Mouse (Mus musculus) hindbrain, embryonic 15.5 days (tissue): ENCODE measurements around the gene Stradb. TPM values are rescaled to one million over a fixed set of nuclear protein-coding genes. Genes with fewer than 3 reads are reported as not detected.
A peak's percentile ranks its signal among the peaks of the same experiment; 100 is the strongest.

Source experiments
- ATAC-seq: fragments of 200-750 bp; cut with Nextera tagmentation; 2 replicates; pipeline ENCODE4 v1.8.0; 2017; ENCODE audit warnings: low read depth, moderate number of reproducible peaks, moderate TSS enrichment; ENCODE audit not compliant: low FRiP score
- H3K27ac ChIP-seq: fragments of 300-500 bp; sonication (generic); replicated peaks from 2 replicates; pipeline ENCODE4 v1.5.1; 2015; ENCODE audit warnings: mild to moderate bottlenecking, inconsistent platforms
- H3K27me3 ChIP-seq: fragments of 300-500 bp; sonication (generic); 2 replicates; pipeline ENCODE4 v1.6.1; 2015; ENCODE audit warnings: control low read depth, inconsistent platforms
- H3K36me3 ChIP-seq: fragments of 300-500 bp; sonication (generic); 2 replicates; pipeline ENCODE4 v1.6.1; 2015; ENCODE audit warnings: control low read depth, inconsistent platforms
- H3K4me1 ChIP-seq: fragments of 300-500 bp; sonication (generic); replicated peaks from 2 replicates; pipeline ENCODE4 v1.6.1; 2015; ENCODE audit warnings: control low read depth, inconsistent platforms
- H3K4me2 ChIP-seq: fragments of 300-500 bp; sonication (generic); 2 replicates; pipeline ENCODE4 v1.6.1; 2015; ENCODE audit warnings: moderate library complexity, mild to moderate bottlenecking, inconsistent platforms
- H3K4me3 ChIP-seq: fragments of 300-500 bp; sonication (generic); 2 replicates; pipeline ENCODE4 v1.5.1; 2015; ENCODE audit warnings: mild to moderate bottlenecking, inconsistent platforms
- H3K9ac ChIP-seq: fragments of 300-500 bp; sonication (generic); 2 replicates; pipeline ENCODE4 v1.6.1; 2015; ENCODE audit warnings: inconsistent platforms
- H3K9me3 ChIP-seq: fragments of 300-500 bp; sonication (generic); 2 replicates; pipeline ENCODE4 v1.6.1; 2016; ENCODE audit warnings: control low read depth, inconsistent platforms
- WGBS: fragments of 180-500 bp; shearing (Covaris S2); methylation state at CpG from one replicate; pipeline ENCODE4 v1.1.7; 2015; 5-methylcytosine and 5-hydroxymethylcytosine counted together
- polyA plus RNA-seq: library from polyadenylated mRNA; unstranded; fragments of >200 nt; fragmentation: Nextera tagmentation; extraction: Ambion mirVana; gene quantifications from 2 replicates; pipeline ENCODE4 v1.2.1, GENCODE M21; 2015

Gene Stradb
- polyA plus RNA-seq, 1 experiment from 2014 or later, result 114 TPM

GRCm38 (mm10) chr1:58962865-58963264, 10.5 kb upstream of the Stradb start:
- Histone ChIP-seq H3K36me3 (no peaks in the 10 kb centered on the region), H3K4me2 (no peak overlapping the region), H3K9ac (no peak overlapping the region), H3K4me1 (peaks cover 13% of the 10 kb centered on the region), H3K27me3 (no peaks in the 10 kb centered on the region), H3K4me3 (no peak overlapping the region), H3K27ac (no peak overlapping the region), H3K9me3 (no peaks in the 10 kb centered on the region)
- ATAC-seq, result no peak

- Histone ChIP-seq H3K9ac (no peak overlapping the region), H3K36me3 (no peaks in the 10 kb centered on the region), H3K4me2 (no peak overlapping the region), H3K9me3 (no peaks in the 10 kb centered on the region), H3K4me1 (peaks cover 34% of the 10 kb centered on the region), H3K4me3 (no peak overlapping the region), H3K27me3 (no peaks in the 10 kb centered on the region), H3K27ac (no peak overlapping the region)
- 57% methylated on average over 4 of the region's 4 CpGs for WGBS
- ATAC-seq, result no peak
Measured at GRCm38 (mm10) chr1:58967534-58967933, 5.8 kb upstream of the Stradb start.

GRCm38 (mm10) chr1:58970054-58970453, 3.3 kb upstream of the Stradb start:
- WGBS, result 84% methylated on average over 5 of the region's 5 CpGs
- ATAC-seq, result no peak
- no peaks in the 10 kb centered on the region for H3K9me3 ChIP-seq

GRCm38 (mm10) chr1:58971097-58971496, 2.2 kb upstream of the Stradb start:
- no peak overlapping the region; the same call in 1 of the 2 replicates for H3K4me2 ChIP-seq
- no peak overlapping the region for H3K27ac ChIP-seq
- H3K4me1 ChIP-seq, result peaks cover 43% of the 10 kb centered on the region
- ATAC-seq, result no peak
- 91% methylated on average over 6 of the region's 6 CpGs for WGBS
- no peaks in the 10 kb centered on the region for H3K36me3 ChIP-seq
- H3K9me3 ChIP-seq, result no peaks in the 10 kb centered on the region
- H3K27me3 ChIP-seq, result no peaks in the 10 kb centered on the region
- H3K4me3 ChIP-seq, result no peak overlapping the region
- H3K9ac ChIP-seq, result no peak overlapping the region

More at GRCm38 (mm10) chr1:58970054-58970453, 3.3 kb upstream of the Stradb start:
- Histone ChIP-seq H3K4me1 (peaks cover 40% of the 10 kb centered on the region), H3K27ac (no peak overlapping the region), H3K36me3 (no peaks in the 10 kb centered on the region), H3K27me3 (no peaks in the 10 kb centered on the region), H3K4me2 (no peak overlapping the region), H3K4me3 (no peak overlapping the region), H3K9ac (no peak overlapping the region)

GRCm38 (mm10) chr1:58972851-58973365, 414 bp upstream of the Stradb start:
- Histone ChIP-seq H3K27me3 (no peaks in the 10 kb centered on the region), H3K9me3 (no peaks in the 10 kb centered on the region), H3K4me3 (peak overlapping the region; percentile 57), H3K4me1 (peaks cover 43% of the 10 kb centered on the region), H3K9ac (peak overlapping the region; percentile 79), H3K4me2 (peak overlapping the region; percentile 60), H3K27ac (peak overlapping the region; percentile 91), H3K36me3 (0 out of 2 replicates have a peak, but pooled peaks cover 5% of the 10 kb centered on the region)
- ATAC-seq, result no peak; the same call in 1 of the 2 replicates
- WGBS, result under 1% methylated on average over 28 of the region's 28 CpGs

GRCm38 (mm10) chr1:58982276-58982675, 9.0 kb downstream of the Stradb start:
- Histone ChIP-seq H3K9me3 (no peaks in the 10 kb centered on the region), H3K4me3 (no peak overlapping the region), H3K9ac (no peak overlapping the region), H3K4me1 (no peaks in the 10 kb centered on the region), H3K27ac (no peak overlapping the region), H3K27me3 (no peaks in the 10 kb centered on the region), H3K4me2 (no peak overlapping the region), H3K36me3 (peaks cover 63% of the 10 kb centered on the region)
- 91% methylated on average over 3 of the region's 3 CpGs for WGBS
- no peak for ATAC-seq

GRCm38 (mm10) chr1:58984586-58984985, 11.3 kb downstream of the Stradb start:
- H3K27me3 ChIP-seq, result no peaks in the 10 kb centered on the region
- no peak overlapping the region for H3K9ac ChIP-seq
- no peak overlapping the region for H3K4me2 ChIP-seq
- no peaks in the 10 kb centered on the region for H3K4me1 ChIP-seq
- peaks cover 68% of the 10 kb centered on the region for H3K36me3 ChIP-seq
- H3K27ac ChIP-seq, result no peak overlapping the region
- 94% methylated on average over 5 of the region's 5 CpGs for WGBS
- H3K9me3 ChIP-seq, result no peaks in the 10 kb centered on the region
- no peak for ATAC-seq
- no peak overlapping the region for H3K4me3 ChIP-seq

- no peaks in the 10 kb centered on the region for H3K27me3 ChIP-seq
- no peaks in the 10 kb centered on the region for H3K4me1 ChIP-seq
- H3K9me3 ChIP-seq, result no peaks in the 10 kb centered on the region
- no peak overlapping the region for H3K27ac ChIP-seq
- no peak overlapping the region for H3K4me3 ChIP-seq
- no peak for ATAC-seq
- 89% methylated on average over 7 of the region's 7 CpGs for WGBS
- H3K36me3 ChIP-seq, result peaks cover 52% of the 10 kb centered on the region
- no peak overlapping the region for H3K4me2 ChIP-seq
- H3K9ac ChIP-seq, result no peak overlapping the region
Measured at GRCm38 (mm10) chr1:58993144-58993543, 19.8 kb downstream of the Stradb start.

- no peaks in the 10 kb centered on the region for H3K27me3 ChIP-seq
- H3K36me3 ChIP-seq, result peaks cover 48% of the 10 kb centered on the region
- no peaks in the 10 kb centered on the region for H3K4me1 ChIP-seq
- H3K27ac ChIP-seq, result no peak overlapping the region
- H3K9ac ChIP-seq, result no peak overlapping the region
- WGBS, result 11% methylated on average over 1 of the region's 1 CpGs
- no peaks in the 10 kb centered on the region for H3K9me3 ChIP-seq
- no peak for ATAC-seq
- H3K4me2 ChIP-seq, result no peak overlapping the region
- H3K4me3 ChIP-seq, result no peak overlapping the region
Measured at GRCm38 (mm10) chr1:58993723-58994122, 20.4 kb downstream of the Stradb start.

- WGBS, result 92% methylated on average over 5 of the region's 5 CpGs
- H3K27me3 ChIP-seq, result no peaks in the 10 kb centered on the region
- H3K36me3 ChIP-seq, result peaks cover 40% of the 10 kb centered on the region
- no peak overlapping the region for H3K27ac ChIP-seq
- ATAC-seq, result no peak
- H3K4me1 ChIP-seq, result no peaks in the 10 kb centered on the region
- H3K4me3 ChIP-seq, result no peak overlapping the region
- H3K9me3 ChIP-seq, result no peaks in the 10 kb centered on the region
- no peak overlapping the region for H3K9ac ChIP-seq
- no peak overlapping the region for H3K4me2 ChIP-seq
Measured at GRCm38 (mm10) chr1:58995313-58995712, 22.0 kb downstream of the Stradb start.

- 46% methylated on average over 4 of the region's 4 CpGs for WGBS
- no peak for ATAC-seq
Measured at GRCm38 (mm10) chr1:59009250-59009649, 35.9 kb downstream of the Stradb start.

GRCm38 (mm10) chr1:59021556-59021955, 48.2 kb downstream of the Stradb start:
- Histone ChIP-seq H3K27me3 (no peaks in the 10 kb centered on the region), H3K4me1 (no peaks in the 10 kb centered on the region), H3K27ac (no peak overlapping the region), H3K9ac (no peak overlapping the region), H3K9me3 (no peaks in the 10 kb centered on the region), H3K4me3 (no peak overlapping the region), H3K36me3 (no peaks in the 10 kb centered on the region), H3K4me2 (no peak overlapping the region)
- ATAC-seq, result no peak
- WGBS, result 72% methylated on average over 3 of the region's 3 CpGs

More at GRCm38 (mm10) chr1:59009250-59009649, 35.9 kb downstream of the Stradb start:
- no peak overlapping the region for H3K9ac ChIP-seq
- no peak overlapping the region for H3K27ac ChIP-seq
- H3K36me3 ChIP-seq, result no peaks in the 10 kb centered on the region
- H3K4me3 ChIP-seq, result no peak overlapping the region
- no peaks in the 10 kb centered on the region for H3K4me1 ChIP-seq
- H3K9me3 ChIP-seq, result no peaks in the 10 kb centered on the region
- H3K27me3 ChIP-seq, result no peaks in the 10 kb centered on the region
- no peak overlapping the region for H3K4me2 ChIP-seq

GRCm38 (mm10) chr1:59037723-59038122, 64.4 kb downstream of the Stradb start:
- no peak overlapping the region for H3K27ac ChIP-seq
- ATAC-seq, result no peak
- no peak overlapping the region for H3K4me3 ChIP-seq
- 74% methylated on average over 5 of the region's 5 CpGs for WGBS
- no peaks in the 10 kb centered on the region for H3K27me3 ChIP-seq
- no peaks in the 10 kb centered on the region for H3K9me3 ChIP-seq
- no peak overlapping the region for H3K4me2 ChIP-seq
- H3K36me3 ChIP-seq, result no peaks in the 10 kb centered on the region
- H3K4me1 ChIP-seq, result no peaks in the 10 kb centered on the region
- no peak overlapping the region for H3K9ac ChIP-seq
